Mouse (Mus musculus) cerebellum, postnatal 14 days (tissue): ENCODE results near the gene 4933428G20Rik.

Experiments
- DNase-seq, 2 experiments: peaks; one replicate each; pipeline ENCODE4 v3.0.0; 2021; ENCODE audit warnings: mixed read lengths in 2 of 2

4933428G20Rik gene

GRCm38 (mm10) chr11:97499865-97500719, at the start of gene 4933428G20Rik:
Gene 4933428G20Rik (minus strand): TSS chr11:97500340.
- DNase-seq = peak; percentile 32 to 42

- DNase-seq = peak in 1 of 2 experiments; percentile 40
Observed at GRCm38 (mm10) chr11:97548757-97549156, 48.6 kb upstream of the 4933428G20Rik start.

- peak; percentile 45 to 53 for DNase-seq
Observed at GRCm38 (mm10) chr11:97547957-97548706, 48.0 kb upstream of the 4933428G20Rik start.

GRCm38 (mm10) chr11:97546804-97547411, 46.8 kb upstream of the 4933428G20Rik start:
- DNase-seq = peak; percentile 71 to 78

GRCm38 (mm10) chr11:97545808-97546560, 45.8 kb upstream of the 4933428G20Rik start:
- DNase-seq = peak; percentile 55 to 66

GRCm38 (mm10) chr11:97543883-97544282, 43.7 kb upstream of the 4933428G20Rik start:
- DNase-seq = peak in 1 of 2 experiments; percentile 47

- peak; percentile 95 to 99 for DNase-seq
Observed at GRCm38 (mm10) chr11:97543181-97543733, 43.1 kb upstream of the 4933428G20Rik start.

GRCm38 (mm10) chr11:97542171-97543150, 42.3 kb upstream of the 4933428G20Rik start:
- peak in 1 of 2 experiments; percentile 45 for DNase-seq

GRCm38 (mm10) chr11:97540604-97541003, 40.5 kb upstream of the 4933428G20Rik start:
- peak; percentile 77 to 78 for DNase-seq

- DNase-seq = no peak
Observed at GRCm38 (mm10) chr11:97540136-97540535, 40.0 kb upstream of the 4933428G20Rik start.

GRCm38 (mm10) chr11:97539622-97540021, 39.5 kb upstream of the 4933428G20Rik start:
- DNase-seq = peak in 1 of 2 experiments; percentile 28

- DNase-seq = peak; percentile 68 to 70
Observed at GRCm38 (mm10) chr11:97537580-97538089, 37.5 kb upstream of the 4933428G20Rik start.

- peak; percentile 94 to 95 for DNase-seq
Observed at GRCm38 (mm10) chr11:97536835-97537579, 36.9 kb upstream of the 4933428G20Rik start.

- DNase-seq = peak; percentile 74 to 78
Observed at GRCm38 (mm10) chr11:97536083-97536747, 36.1 kb upstream of the 4933428G20Rik start.

- no peak for DNase-seq
Observed at GRCm38 (mm10) chr11:97535660-97536059, 35.5 kb upstream of the 4933428G20Rik start.

- peak in 1 of 2 experiments; percentile 69 for DNase-seq
Observed at GRCm38 (mm10) chr11:97535308-97535630, 35.1 kb upstream of the 4933428G20Rik start.

GRCm38 (mm10) chr11:97534442-97535307, 34.5 kb upstream of the 4933428G20Rik start:
- DNase-seq = peak; percentile 66 to 70

- DNase-seq = no peak
Observed at GRCm38 (mm10) chr11:97533653-97534052, 33.5 kb upstream of the 4933428G20Rik start.
